Mouse (Mus musculus) spleen, adult 2 months (tissue): Measurements from ENCODE around the gene Rps6kc1.

ENCODE experiments used
- CTCF ChIP-seq: fragments of 200-500 bp; IDR thresholded peaks from 2 replicates; pipeline ENCODE4 v1.5.1; 2011; ENCODE audit warnings: mild to moderate bottlenecking, inconsistent platforms; ENCODE audit not compliant: insufficient read depth, insufficient read length, insufficient replicate concordance; ENCODE audit errors: extremely low read depth
- POLR2A ChIP-seq: fragments of 200-500 bp; IDR thresholded peaks from 2 replicates; pipeline ENCODE4 v1.6.1; 2011; ENCODE audit warnings: low read depth, low read length, inconsistent platforms

DNA sequence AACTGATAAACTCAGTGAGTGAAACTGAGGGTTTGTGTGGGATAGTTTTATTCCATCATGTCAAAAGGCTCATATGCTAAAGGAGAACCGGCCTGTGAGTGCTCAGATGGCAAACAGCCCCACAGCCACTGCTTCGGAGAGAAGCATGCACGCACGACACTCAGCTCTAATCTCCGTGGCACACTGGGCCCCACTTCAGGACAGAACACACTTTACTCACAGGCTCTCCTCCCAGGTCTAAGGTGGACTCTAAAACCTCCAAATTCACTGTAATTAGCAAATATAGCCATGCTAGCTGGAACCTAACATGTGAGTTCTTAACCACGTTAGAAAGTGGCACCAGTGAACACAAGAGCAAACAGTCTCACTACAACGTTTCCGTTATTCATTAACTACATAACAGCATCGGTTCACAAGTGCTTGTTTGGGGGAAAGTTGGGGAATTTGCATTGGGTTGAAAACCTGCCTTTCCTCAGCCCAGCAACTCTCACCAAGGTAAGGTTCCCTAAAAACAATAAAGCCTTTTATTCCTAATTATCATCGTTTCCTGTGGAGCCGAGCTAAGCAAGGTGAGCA lies 114.0 kb downstream of the Rps6kc1 start:
- TF ChIP-seq CTCF (no peak), POLR2A (no peak)
